Mouse (Mus musculus) c-Kit-positive CD71-negative TER-119-negative erythroid progenitor cells, embryonic 14.5 days (primary cell): ENCODE results near the gene Olfr692.
A peak's percentile ranks its signal among the peaks of the same experiment; 100 is the strongest.

Experiments used
- DNase-seq: peaks from one replicate; pipeline ENCODE4 v3.0.0-alpha.2; 2013; ENCODE audit warnings: low read depth

Gene Olfr692

DNA sequence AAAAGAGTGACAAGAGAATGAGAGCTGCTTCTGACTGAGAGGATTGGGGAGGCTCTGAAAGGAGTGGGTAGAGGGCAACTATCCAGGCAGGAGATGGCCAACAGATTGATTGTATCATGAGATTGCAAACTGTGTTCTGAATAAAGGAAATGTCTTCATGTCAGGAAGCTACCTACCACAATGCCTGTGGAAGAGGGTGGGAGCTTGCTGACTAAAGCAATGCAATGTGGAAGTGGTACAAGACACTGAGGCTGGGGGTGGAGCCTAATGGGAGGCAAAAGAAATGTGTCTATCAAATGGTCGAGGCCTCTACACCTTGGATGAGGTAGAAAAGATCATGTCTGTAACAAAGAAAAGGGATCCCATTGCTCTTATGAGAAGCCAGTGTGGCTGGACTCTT lies 38.3 kb downstream of the Olfr692 start:
- DNase-seq, result no peak

DNA sequence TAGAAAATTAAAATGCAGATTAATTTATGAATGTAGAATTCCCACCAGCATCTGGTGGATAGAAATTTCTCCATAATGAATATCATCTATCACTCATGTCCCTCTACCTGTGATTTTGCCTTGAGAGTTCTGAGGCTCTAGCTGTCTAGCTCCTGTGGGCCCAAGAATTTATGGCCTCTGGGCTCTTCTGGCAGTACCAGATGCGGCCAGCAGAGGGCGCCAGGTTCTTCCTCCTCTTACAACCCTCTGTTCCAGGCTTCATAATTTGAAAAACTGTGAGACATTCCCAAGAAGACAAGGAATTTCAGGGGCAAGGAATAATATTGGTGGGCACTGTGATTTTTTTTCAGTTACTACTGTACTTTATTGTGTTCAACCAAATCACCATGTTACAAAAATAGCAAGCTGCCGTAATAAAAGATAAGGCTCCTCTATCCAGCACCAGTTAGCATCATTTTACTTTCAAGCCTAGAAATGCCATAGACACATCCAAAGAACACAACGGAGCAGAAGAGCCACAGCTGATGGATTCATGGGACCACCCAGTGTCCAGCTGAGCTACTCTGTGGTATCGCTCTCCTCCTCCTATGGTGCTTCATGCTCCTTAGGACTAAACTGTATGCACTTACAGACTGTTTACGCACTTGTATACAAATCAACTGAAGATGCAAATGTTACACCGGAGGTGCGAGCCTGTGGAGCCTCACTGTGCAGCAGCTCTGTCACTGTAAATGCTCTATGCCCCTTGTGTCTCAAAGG lies 44.0 kb downstream of the Olfr692 start:
- DNase-seq, result peak; percentile 37

DNA sequence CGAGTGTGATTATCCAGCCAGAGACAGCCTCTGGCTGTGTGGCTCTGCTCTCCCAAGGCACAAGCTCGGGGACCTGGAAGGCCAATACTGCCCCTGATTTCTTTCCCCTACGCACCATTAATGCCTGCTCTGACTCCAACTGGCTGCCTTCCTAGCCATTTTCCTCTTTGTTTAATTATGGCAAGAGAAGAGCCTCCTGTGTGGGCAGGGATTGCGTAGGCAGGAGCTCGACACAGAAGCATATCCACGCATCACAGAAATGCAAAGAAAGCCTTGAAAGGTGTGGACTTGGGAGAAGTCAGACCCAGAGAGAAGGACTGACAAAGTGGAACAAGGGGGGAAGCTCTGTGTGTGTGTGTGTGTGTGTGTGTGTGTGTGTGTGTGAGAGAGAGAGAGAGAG lies 46.4 kb downstream of the Olfr692 start:
- DNase-seq, result no peak

DNA sequence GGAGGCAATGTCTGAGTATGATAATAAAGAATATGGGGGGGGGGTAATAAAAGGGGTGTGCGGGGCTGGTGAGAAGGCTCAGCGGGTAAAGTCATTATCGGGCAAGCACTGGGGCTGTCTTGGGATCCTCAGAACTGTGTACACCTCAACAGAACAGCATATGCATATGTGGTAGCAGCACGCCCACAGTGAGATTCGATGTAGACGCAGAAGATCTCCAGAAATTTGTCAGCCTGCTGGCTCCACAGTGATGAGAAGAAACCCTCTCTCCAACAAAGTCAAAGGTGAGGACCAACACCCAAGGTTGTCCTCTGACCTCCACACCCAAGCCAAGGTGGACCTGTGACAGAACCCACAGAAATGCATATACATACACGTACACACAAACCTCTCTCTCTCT lies 48.5 kb downstream of the Olfr692 start:
- DNase-seq, result no peak

DNA sequence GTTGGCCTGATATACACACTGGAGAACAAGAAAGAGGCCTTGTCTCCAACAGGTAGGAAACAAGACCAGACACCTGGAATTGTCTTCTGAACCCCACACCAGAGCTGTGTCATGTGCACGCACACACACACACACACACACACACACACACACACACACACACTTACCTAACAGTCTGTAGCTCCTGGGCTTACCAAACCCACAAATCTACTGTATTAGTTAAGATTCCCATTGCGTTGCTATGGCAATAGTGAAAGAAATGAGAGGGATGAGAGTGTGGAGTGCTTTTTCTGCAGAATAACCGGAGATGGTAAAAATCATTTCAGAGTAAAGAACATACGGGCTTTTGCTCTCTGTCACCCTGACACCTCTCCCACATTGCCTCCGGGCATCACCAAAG lies 50.1 kb downstream of the Olfr692 start:
- no peak for DNase-seq
